Mouse (Mus musculus): ENCODE data around the gene Zfp335.
"Not testable (repeated sequence)": the region's sequence is repeated elsewhere in the genome, so short reads cannot be mapped to it uniquely, and the experiment has no call there.

The Zfp335 gene

GRCm38 (mm10) chr2:164892696-164893216 lies 18.8 kb downstream of the Zfp335 start:
- DNase-seq (ENCODE audit: low spot score): no peak

- DNase-seq (ENCODE audit: low spot score): no peak
These were observed 19.5 kb downstream of the Zfp335 start for GRCm38 (mm10) chr2:164891908-164892695.

GRCm38 (mm10) chr2:164891056-164891834 lies 20.3 kb downstream of the Zfp335 start:
- no peak for DNase-seq (ENCODE audit: low spot score)

- DNase-seq (ENCODE audit: low spot score): no peak
These were observed 21.0 kb downstream of the Zfp335 start for GRCm38 (mm10) chr2:164890411-164891049.

GRCm38 (mm10) chr2:164889960-164890359 lies 21.6 kb downstream of the Zfp335 start:
- DNase-seq (ENCODE audit: low spot score): no peak

GRCm38 (mm10) chr2:164888996-164889395 lies 22.6 kb downstream of the Zfp335 start:
- DNase-seq (ENCODE audit: low spot score): no peak

- no peak for DNase-seq (ENCODE audit: low spot score)
These were observed 24.9 kb downstream of the Zfp335 start for GRCm38 (mm10) chr2:164886617-164887016.

GRCm38 (mm10) chr2:164885788-164886187 lies 25.8 kb downstream of the Zfp335 start:
- DNase-seq (ENCODE audit: low spot score): peak; percentile 62

- no peak for DNase-seq (ENCODE audit: low spot score)
These were observed 28.9 kb downstream of the Zfp335 start for GRCm38 (mm10) chr2:164882619-164883018.

GRCm38 (mm10) chr2:164879568-164880277 lies 31.8 kb downstream of the Zfp335 start:
- peak; percentile 89 for DNase-seq (ENCODE audit: low spot score)

GRCm38 (mm10) chr2:164879228-164879567 lies 32.4 kb downstream of the Zfp335 start, which contains the start of gene Pcif1:
TSS of gene Pcif1 (plus strand) at chr2:164879304.
- DNase-seq (ENCODE audit: low spot score): peak; percentile 91

- DNase-seq (ENCODE audit: low spot score): peak; percentile 43
These were observed 32.9 kb downstream of the Zfp335 start for GRCm38 (mm10) chr2:164878509-164879227.

GRCm38 (mm10) chr2:164877376-164878215 lies 34.0 kb downstream of the Zfp335 start:
- not testable (repeated sequence) for DNase-seq (ENCODE audit: low spot score)

GRCm38 (mm10) chr2:164875648-164876047 lies 35.9 kb downstream of the Zfp335 start:
- DNase-seq (ENCODE audit: low spot score): not testable (repeated sequence)

GRCm38 (mm10) chr2:164874239-164874769 lies 37.3 kb downstream of the Zfp335 start:
- DNase-seq (ENCODE audit: low spot score): no peak

- no peak for DNase-seq (ENCODE audit: low spot score)
These were observed 37.9 kb downstream of the Zfp335 start for GRCm38 (mm10) chr2:164873621-164874020.

- no peak for DNase-seq (ENCODE audit: low spot score)
These were observed 39.8 kb downstream of the Zfp335 start for GRCm38 (mm10) chr2:164871602-164872303.

GRCm38 (mm10) chr2:164868491-164868890 lies 43.1 kb downstream of the Zfp335 start:
- DNase-seq (ENCODE audit: low spot score): no peak

- DNase-seq (ENCODE audit: low spot score): no peak
These were observed 44.0 kb downstream of the Zfp335 start for GRCm38 (mm10) chr2:164867566-164867965.

Measured in urinary bladder, postnatal 25 days (tissue).